Mouse (Mus musculus): ENCODE measurements around the gene Kcnma1.

DNA sequence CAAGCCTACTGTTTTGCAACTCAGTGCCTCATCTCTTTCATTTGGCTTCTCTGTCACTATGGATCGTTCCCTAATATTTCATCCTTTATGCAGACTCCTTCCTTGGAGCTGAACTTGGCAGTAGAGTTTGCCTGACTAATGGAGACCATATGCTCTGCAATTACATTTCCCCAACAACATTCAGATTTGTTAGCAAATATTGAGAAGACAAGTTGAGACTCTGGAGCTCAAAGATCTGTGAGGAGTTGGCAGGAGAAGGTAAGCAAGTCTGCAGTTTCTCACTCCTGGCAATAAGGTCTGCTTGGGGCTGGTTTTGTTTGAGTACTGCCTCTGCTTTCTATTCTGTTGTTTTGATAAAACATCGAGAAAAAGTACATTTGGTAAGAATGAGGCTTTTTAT, 723.7 kb downstream of the Kcnma1 start:
- TF ChIP-seq CTCF (IDR thresholded peaks at IDR 0.05; ENCODE audit: low read depth) (no peak), EP300 (IDR thresholded peaks at IDR 0.05; ENCODE audit: low read depth) (no peak)
